Mouse (Mus musculus): ENCODE measurements around the gene Gm20708. TPM values are rescaled to one million over a fixed set of nuclear protein-coding genes. Genes with fewer than 3 reads are reported as not detected.
A peak's percentile ranks its signal among the peaks of the same experiment; 100 is the strongest.

Gene Gm20708
- polyA plus RNA-seq, 1 experiment from 2014 or later = 0.78 TPM

- Histone ChIP-seq H3K4me3 (no peak overlapping the region), H3K27me3 (replicated peaks) (peaks cover 7% of the 10 kb centered on the region; the same call in 1 of the 2 replicates), H3K36me3 (no peaks in the 10 kb centered on the region), H3K4me2 (no peak overlapping the region), H3K9ac (peak overlapping the region; percentile 33), H3K4me1 (peaks cover 53% of the 10 kb centered on the region), H3K9me3 (no peaks in the 10 kb centered on the region), H3K27ac (replicated peaks) (peak overlapping the region; percentile 64)
- WGBS = 20% methylated on average over 8 of the region's 8 CpGs
- no peak for ATAC-seq (ENCODE audit: extremely low read depth, insufficient number of reproducible peaks, low FRiP score, low TSS enrichment)
Observed at GRCm38 (mm10) chr11:117881787-117882186, 72.3 kb downstream of the Gm20708 start.

DNA sequence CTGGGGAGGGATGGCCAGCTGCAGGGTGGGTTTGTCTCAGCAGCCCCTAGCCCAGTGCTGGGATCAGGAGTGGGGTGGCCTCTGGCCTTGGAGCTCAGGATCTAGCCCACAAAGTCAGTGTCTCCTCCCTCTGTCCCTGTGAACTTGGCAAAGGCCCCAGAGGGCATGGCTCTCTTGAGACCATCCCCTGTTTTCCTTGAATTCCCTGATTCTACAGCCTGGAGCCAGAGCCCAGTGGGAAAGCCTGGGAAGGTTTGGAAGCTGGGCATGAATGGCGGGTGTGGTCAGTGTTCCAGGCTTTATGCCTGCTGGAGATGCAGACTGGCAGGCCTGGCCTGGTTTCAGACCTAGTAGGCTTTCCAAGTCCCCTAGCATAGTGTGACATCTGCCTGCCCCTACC, 72.7 kb downstream of the Gm20708 start:
- H3K4me3 ChIP-seq = no peak overlapping the region
- H3K9me3 ChIP-seq = no peaks in the 10 kb centered on the region
- H3K27ac ChIP-seq (replicated peaks) = peak overlapping the region; percentile 64; the same call in 1 of the 2 replicates
- no peak for ATAC-seq (ENCODE audit: extremely low read depth, insufficient number of reproducible peaks, low FRiP score, low TSS enrichment)
- H3K4me1 ChIP-seq = peaks cover 48% of the 10 kb centered on the region
- WGBS = 85% methylated on average over 1 of the region's 1 CpGs
- peaks cover 7% of the 10 kb centered on the region; the same call in 1 of the 2 replicates for H3K27me3 ChIP-seq (replicated peaks)
- no peak overlapping the region for H3K4me2 ChIP-seq
- H3K36me3 ChIP-seq = no peaks in the 10 kb centered on the region
- H3K9ac ChIP-seq = peak overlapping the region; percentile 33; the same call in 1 of the 2 replicates

GRCm38 (mm10) chr11:117886000-117886399, 76.5 kb downstream of the Gm20708 start:
- Histone ChIP-seq H3K27ac (replicated peaks) (no peak overlapping the region), H3K4me2 (no peak overlapping the region), H3K36me3 (no peaks in the 10 kb centered on the region), H3K9me3 (no peaks in the 10 kb centered on the region), H3K27me3 (replicated peaks) (peaks cover 31% of the 10 kb centered on the region), H3K4me3 (no peak overlapping the region), H3K9ac (no peak overlapping the region), H3K4me1 (peaks cover 47% of the 10 kb centered on the region)
- 50% methylated on average over 5 of the region's 5 CpGs for WGBS
- ATAC-seq (ENCODE audit: extremely low read depth, insufficient number of reproducible peaks, low FRiP score, low TSS enrichment) = no peak

GRCm38 (mm10) chr11:117888168-117888852, 78.8 kb downstream of the Gm20708 start:
- peak overlapping the region; percentile 75; the same call in 1 of the 2 replicates for H3K9ac ChIP-seq
- no peaks in the 10 kb centered on the region for H3K9me3 ChIP-seq
- H3K36me3 ChIP-seq = no peaks in the 10 kb centered on the region
- 30% methylated on average over 20 of the region's 20 CpGs for WGBS
- H3K4me1 ChIP-seq = peaks cover 35% of the 10 kb centered on the region
- H3K4me2 ChIP-seq = peak overlapping the region; percentile 66
- no peak overlapping the region for H3K27ac ChIP-seq (replicated peaks)
- peak overlapping the region; percentile 44; the same call in 1 of the 2 replicates for H3K4me3 ChIP-seq
- peaks cover 39% of the 10 kb centered on the region for H3K27me3 ChIP-seq (replicated peaks)
- ATAC-seq (ENCODE audit: extremely low read depth, insufficient number of reproducible peaks, low FRiP score, low TSS enrichment) = no peak

DNA sequence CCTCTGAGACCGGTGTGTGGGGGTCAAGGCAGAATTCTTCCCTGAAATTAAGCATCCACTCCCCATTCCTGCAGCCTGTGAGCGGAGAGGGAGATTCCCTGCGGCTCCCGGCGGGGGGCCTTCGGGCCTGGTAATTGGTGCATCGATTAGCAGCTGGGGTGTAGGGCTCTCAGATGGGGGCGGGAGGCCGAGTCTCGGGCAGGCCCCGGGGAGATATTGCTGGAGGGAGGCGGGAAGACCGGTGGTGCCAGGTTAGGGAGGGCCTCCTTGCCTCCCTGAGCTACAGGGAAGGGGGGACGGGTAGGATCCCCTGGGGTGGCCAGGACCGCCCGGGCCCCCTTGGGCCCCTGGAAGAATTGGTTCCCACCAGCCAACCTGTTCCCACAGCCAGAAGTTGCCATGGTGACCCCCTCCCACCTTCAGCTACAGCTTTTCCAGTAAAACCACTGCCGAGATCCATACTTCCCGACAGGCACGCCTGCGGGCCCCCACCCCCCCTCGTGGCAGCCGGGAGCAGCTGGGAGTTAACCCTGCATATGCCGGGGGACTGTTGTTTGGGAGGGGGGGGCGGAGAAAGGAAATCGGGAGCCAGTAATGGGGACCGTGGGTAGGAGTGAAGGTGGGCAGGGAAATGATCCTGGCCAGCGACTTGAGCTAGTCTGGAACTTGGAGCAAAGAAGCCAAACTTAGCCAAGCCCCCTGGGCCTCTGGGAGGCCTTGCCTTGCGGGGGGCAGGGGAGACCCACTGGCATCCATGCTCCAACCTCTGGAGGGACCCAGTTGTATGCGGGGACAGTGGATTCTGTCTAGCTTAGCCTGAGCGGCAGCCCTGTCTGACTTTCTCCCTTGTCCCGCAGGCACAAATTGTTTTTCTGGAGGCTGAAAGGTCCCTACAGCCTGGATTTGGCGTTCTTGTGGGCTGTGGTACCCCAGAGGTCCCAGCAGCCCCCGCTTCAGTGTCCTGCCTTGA, 79.7 kb downstream of the Gm20708 start:
- peaks cover 35% of the 10 kb centered on the region for H3K4me1 ChIP-seq
- peak overlapping the region; percentile 66 for H3K4me2 ChIP-seq
- H3K27ac ChIP-seq (replicated peaks) = peak overlapping the region; percentile 6
- H3K9ac ChIP-seq = peak overlapping the region; percentile 75
- H3K9me3 ChIP-seq = no peaks in the 10 kb centered on the region
- H3K4me3 ChIP-seq = peak overlapping the region; percentile 44
- 10% methylated on average over 33 of the region's 33 CpGs for WGBS
- no peaks in the 10 kb centered on the region for H3K36me3 ChIP-seq
- ATAC-seq (ENCODE audit: extremely low read depth, insufficient number of reproducible peaks, low FRiP score, low TSS enrichment) = no peak
- peaks cover 34% of the 10 kb centered on the region for H3K27me3 ChIP-seq (replicated peaks)

Other genes with a start within 250 kb of the Gm20708 start
- 6.0 TPM in 2 replicates for gene Tnrc6c, start 155.4 kb upstream of the Gm20708 start, polyA plus RNA-seq (2015; fragmentation: Nextera tagmentation; extraction: Ambion mirVana)
- 2.5 and 3.0 TPM in 2 replicates for gene Tmc8, start 27.6 kb upstream of the Gm20708 start, polyA plus RNA-seq (2015; fragmentation: Nextera tagmentation; extraction: Ambion mirVana)
- 22.2 and 26.9 TPM in 2 replicates for gene Tmc6, start 27.5 kb upstream of the Gm20708 start, polyA plus RNA-seq (2015; fragmentation: Nextera tagmentation; extraction: Ambion mirVana)
- 1.3 and 2.3 TPM in 2 replicates for gene 6030468B19Rik, start 12.0 kb upstream of the Gm20708 start, polyA plus RNA-seq (2015; fragmentation: Nextera tagmentation; extraction: Ambion mirVana)
- 74.8 and 75.6 TPM in 2 replicates for gene Syngr2, start within 50 bp of the Gm20708 start, polyA plus RNA-seq (2015; fragmentation: Nextera tagmentation; extraction: Ambion mirVana)
- gene Afmid, start 16.3 kb downstream of the Gm20708 start, polyA plus RNA-seq (2015; fragmentation: Nextera tagmentation; extraction: Ambion mirVana) = 12.6 and 12.7 TPM in 2 replicates
- gene Tk1, start 16.4 kb downstream of the Gm20708 start, polyA plus RNA-seq (2015; fragmentation: Nextera tagmentation; extraction: Ambion mirVana) = 97.6 and 109 TPM in 2 replicates
- gene Birc5, start 39.6 kb downstream of the Gm20708 start, polyA plus RNA-seq (2015; fragmentation: Nextera tagmentation; extraction: Ambion mirVana) = 228 and 260 TPM in 2 replicates
- not detected in 2 replicates for gene Tmem235, start 51.1 kb downstream of the Gm20708 start, polyA plus RNA-seq (2015; fragmentation: Nextera tagmentation; extraction: Ambion mirVana)
- 4.6 and 5.4 TPM in 2 replicates for gene Tha1, start 63.8 kb downstream of the Gm20708 start, polyA plus RNA-seq (2015; fragmentation: Nextera tagmentation; extraction: Ambion mirVana)
- gene Socs3, start 160.4 kb downstream of the Gm20708 start, polyA plus RNA-seq (2015; fragmentation: Nextera tagmentation; extraction: Ambion mirVana) = 4.9 and 8.5 TPM in 2 replicates
- 25.7 and 26.6 TPM in 2 replicates for gene Pgs1, start 176.6 kb downstream of the Gm20708 start, polyA plus RNA-seq (2015; fragmentation: Nextera tagmentation; extraction: Ambion mirVana)